Comparison of ENCODE assay signal across 15 mouse cellular contexts in genomic region chr2:128090283-128090885, GRCm38 (mm10). TPM values are rescaled to one million over a fixed set of nuclear protein-coding genes. Genes with fewer than 3 reads are reported as not detected.
DNase-seq lines count a peak whose midpoint lies in the region.
"Had no signal": no experiment of that assay in that cellular context is flagged by ENCODE, and none has a peak within 500 bp of the region (broad histone marks: within the 10 kb centered on the region; RNA-seq: fewer than 3 reads in every experiment).

No protein-coding gene starts in this region.

- peak; percentile 67 for DNase-seq in heart, adult 11 months
- no peak for DNase-seq in heart, adult 9 months (ENCODE audit: low spot score in 2 of 2)
- peak; percentile 55 for DNase-seq in thymus, postnatal 0 days (ENCODE audit: low spot score)
- DNase-seq in thymus, postnatal 14 days: no peak
- peak; percentile 35 for DNase-seq in T-cell, adult 2 months (ENCODE audit: low spot score)
- DNase-seq in naive thymus-derived CD4-positive, alpha-beta T cell, adult 2 months (ENCODE audit: low read depth): peak; percentile 61
- no peak for DNase-seq in spleen, postnatal 4 days (ENCODE audit: low spot score in 2 of 2)
- DNase-seq: adrenal gland, adult 8-10 months; adrenal gland, postnatal 36 days; cerebellum, adult 11 months; cerebellum, adult 9-10 months; cerebellum, postnatal 25 days; gastrocnemius, postnatal 36 days; heart, adult 18-20 months; heart, postnatal 14 days had no signal

RNA-seq across cellular contexts. Expression of gene Bcl2l11, which starts 35.5 kb away (rescaled TPM):
- polyA plus RNA-seq in thymus, postnatal 0 days (2015; fragmentation: Nextera tagmentation; extraction: Ambion mirVana): 24.4 and 25.6 TPM in 2 replicates

Comparison
In these comparisons a context has a peak if more than half of its experiments do, and no peak if none do; other contexts are left out.
1. DNase-seq: peak in heart, adult 11 months (single experiment), thymus, postnatal 0 days (single experiment), T-cell, adult 2 months (single experiment) and naive thymus-derived CD4-positive, alpha-beta T cell, adult 2 months (single experiment); none in heart, adult 9 months (0 of 2), thymus, postnatal 14 days (single experiment) and spleen, postnatal 4 days (0 of 2).